Mouse (Mus musculus): Measurements from ENCODE around the gene Lrrc8b. TPM values are rescaled to one million over a fixed set of nuclear protein-coding genes. Genes with fewer than 3 reads are reported as not detected.

Gene Lrrc8b
- total RNA-seq, 2 experiments from 2014 or later = 4.1 to 4.9 TPM

GRCm38 (mm10) chr5:105484247-105484646 lies 68.7 kb downstream of the Lrrc8b start:
- DNase-seq = no peak

- DNase-seq = no peak
Measured at GRCm38 (mm10) chr5:105484891-105485290, 69.3 kb downstream of the Lrrc8b start.

- DNase-seq = no peak
Measured at GRCm38 (mm10) chr5:105490211-105490610, 74.6 kb downstream of the Lrrc8b start.

DNA sequence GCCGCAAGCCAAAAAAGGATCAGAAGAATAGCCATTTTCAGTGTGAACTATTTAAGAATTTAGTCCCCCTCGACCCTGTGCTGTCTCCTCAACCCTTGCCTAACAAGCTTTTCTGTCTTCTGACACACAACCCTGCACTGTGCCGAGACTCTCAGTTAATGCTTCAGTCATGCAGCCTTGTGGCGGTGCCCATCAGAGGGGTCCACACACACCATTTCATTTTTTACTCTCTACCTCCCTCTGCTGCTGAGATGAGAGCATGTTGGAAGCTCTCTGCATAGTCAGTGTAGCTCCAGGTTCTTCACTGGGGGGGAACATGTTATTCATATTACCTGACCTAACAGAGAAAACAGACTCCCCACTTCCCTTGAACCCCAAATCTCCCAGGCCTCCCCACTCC lies 75.8 kb downstream of the Lrrc8b start:
- DNase-seq = no peak

DNA sequence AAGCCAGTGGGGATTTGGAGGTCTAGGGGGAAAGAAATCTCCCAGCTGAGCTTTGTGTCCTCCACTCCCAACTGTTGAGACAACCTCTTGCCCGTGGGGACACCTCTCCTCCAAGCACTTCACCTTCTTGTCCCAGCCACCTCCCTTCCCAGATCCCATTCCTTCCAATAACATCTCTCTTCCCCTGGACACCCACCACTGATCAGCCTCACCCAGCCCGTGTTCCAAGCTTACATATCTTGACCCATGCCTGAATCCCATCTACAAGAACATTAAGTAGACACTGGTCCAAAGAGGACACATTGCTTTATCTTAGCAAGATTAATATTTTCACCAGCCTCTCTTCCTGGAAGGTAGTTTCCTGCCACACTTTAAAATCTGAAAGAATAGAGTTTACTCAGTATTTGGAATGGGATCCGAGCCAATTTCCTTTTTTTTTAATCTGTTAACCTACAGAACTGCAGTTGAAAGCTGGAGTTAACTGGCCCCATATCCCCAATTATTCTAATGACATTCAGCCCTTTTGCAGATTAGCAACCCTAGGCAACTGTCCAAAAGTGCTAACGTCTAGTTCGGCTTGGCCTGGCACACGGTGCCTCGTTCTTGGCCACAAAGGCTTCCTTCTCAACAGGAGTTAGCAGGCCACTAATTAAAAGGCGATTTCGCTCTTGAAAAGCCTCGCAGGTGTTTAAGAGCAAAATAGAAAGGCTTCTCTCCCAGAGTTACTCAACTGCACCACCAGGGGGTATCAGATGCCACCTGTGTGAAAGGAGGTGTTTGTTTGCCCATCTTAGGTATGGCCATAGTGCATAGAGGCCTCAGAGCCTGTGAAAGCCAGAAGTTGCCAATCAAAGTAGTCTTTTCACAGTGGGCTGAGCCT lies 77.0 kb downstream of the Lrrc8b start:
- DNase-seq = peak; percentile 25 to 39

DNA sequence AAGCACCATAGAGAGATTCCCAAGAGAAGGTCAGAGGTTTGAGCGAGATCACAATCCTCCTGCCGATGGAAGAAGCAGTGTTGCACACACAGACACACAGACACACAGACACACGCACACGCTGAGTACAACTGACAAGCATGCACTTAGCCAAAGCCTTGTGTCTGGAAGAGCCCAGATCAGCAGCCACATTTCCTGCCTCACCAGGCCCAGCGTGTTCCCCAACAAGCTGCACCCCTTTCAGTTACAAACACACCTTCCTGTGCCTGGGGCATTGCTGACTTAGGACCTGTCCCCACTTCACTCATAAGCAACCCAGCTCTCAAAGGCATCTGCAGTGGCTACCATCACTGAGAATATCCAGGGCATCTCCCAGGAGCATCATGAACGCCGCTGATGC lies 77.8 kb downstream of the Lrrc8b start:
- no peak for DNase-seq

DNA sequence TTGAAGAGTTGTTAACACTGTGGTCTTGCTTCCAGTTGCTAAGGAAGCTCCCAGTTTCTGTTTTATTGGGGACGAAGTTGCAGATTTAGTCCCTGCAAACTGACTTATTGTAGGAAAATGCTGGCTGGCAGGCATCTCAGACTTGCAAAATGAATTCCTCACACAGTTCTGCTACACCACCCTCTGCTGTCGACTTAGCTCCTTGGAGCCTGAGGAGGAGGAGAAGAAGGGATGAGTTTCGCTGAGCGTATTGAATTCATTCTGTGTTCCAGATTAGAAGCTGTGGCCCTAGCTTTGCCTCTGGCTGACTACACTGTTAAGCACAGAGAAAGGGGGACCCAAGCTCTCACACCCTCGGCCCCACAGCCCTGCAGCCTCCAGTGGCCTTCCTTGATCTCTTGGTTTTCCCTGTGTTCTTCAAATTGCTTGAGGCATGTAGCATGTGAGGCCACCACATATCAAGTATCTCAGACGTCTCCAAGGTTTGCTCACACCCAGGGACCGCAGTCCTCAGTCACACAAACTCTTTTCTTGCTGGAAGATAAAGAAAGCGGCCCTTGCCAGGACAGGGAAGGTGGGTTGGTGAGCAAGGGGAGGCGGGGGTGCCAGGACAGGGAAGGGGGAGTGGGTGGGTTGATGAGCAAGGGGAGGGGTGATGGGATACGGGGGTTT lies 78.8 kb downstream of the Lrrc8b start:
- no peak for DNase-seq

DNA sequence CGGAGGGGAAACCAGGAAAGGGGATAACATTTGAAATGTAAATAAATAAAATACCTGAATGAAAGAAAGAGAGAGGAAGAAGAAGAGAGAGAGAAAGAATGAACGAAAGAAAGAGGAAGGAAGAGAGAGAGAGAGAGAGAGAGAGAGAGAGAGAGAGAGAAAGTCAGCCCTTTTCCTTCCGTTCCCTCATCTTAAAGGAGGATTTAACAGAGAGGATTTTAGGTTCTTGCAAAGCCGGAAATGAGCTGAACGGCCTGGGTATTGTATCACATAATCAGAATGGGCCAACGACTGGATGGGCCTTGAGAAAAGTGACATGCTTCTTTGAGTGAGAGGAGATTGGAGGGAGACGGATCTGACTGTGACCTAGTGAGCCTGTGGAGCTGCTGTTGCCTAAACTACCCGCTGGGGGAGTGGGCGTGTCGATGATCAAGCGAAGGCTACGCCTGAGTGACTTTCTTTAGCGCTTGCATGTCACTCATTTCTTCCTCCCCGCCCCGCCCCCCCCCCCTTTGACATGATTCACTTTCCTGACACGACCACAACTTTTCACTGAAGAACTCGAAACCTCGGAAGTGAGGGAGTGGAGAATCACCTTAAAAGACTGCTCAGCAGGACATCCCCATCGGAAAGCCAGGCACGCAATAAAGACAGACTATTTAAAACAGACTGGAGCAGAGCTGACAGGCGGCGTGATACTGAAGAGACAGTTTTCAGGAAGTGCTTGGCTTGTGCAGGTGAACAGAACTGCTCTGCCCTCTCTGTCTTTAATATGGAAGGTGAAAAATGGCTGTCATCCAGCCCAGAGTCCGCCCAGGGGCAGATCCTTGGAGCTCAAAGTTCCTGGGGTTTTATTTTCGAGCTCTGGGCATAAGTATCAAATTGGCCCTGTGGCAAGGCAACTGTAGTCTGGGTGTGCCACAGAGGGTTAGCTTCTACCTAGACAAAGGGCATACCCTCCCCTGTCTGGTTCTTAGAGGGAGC lies 79.6 kb downstream of the Lrrc8b start:
- peak; percentile 86 to 90 for DNase-seq

GRCm38 (mm10) chr5:105496133-105496532 lies 80.6 kb downstream of the Lrrc8b start:
- no peak for DNase-seq

- DNase-seq = no peak
Measured at GRCm38 (mm10) chr5:105496586-105496985, 81.0 kb downstream of the Lrrc8b start.

DNA sequence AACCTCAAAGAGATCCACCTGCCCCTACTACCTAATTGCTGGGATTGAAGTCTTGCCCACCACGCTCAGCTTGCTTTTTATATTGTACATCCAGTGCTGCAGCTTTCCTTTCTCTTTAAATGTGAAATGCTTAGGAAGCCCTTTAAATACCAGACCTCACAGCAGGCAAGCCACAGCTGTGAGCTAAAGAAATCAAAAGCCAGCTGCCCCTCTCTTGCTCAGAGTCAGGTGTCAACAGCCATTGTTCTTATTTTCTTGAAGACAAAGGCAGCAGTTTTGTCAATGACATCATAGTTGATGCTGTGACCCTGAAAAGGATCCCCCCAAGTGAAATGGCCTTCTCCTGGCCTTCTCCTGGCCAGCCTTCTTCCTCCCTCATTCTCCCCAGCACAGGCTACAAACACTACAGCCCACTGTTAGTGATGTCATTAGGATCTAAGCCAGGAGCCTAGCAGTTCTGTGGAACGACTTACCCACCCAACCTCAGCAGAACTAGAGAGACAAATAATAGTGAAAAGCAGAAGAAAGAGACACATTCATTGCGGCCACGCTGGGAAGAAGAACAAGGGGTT lies 82.9 kb downstream of the Lrrc8b start:
- no peak for DNase-seq

DNA sequence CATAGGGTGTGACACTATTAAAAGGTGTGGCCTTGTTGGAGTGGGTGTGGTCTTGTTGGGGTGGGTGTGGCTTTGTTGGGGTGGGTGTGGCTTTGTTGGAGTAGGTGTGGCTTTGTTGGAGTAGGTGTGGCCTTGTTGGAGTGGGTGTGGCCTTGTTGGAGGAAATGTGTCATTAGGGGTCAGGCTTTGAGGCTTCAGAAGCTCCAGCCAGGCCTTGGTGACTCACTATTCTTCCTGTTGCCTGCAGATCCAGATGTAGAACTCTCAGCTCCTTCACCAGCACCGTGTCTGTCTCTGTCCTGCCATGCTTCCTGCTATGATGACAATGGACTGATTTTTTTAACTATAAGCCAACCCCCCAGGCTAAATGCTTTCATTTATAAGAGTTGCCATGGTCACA lies 83.8 kb downstream of the Lrrc8b start:
- no peak for DNase-seq

GRCm38 (mm10) chr5:105500132-105501121 lies 84.9 kb downstream of the Lrrc8b start:
- no peak for DNase-seq

- DNase-seq = no peak
Measured at GRCm38 (mm10) chr5:105501136-105501535, 85.6 kb downstream of the Lrrc8b start.

DNA sequence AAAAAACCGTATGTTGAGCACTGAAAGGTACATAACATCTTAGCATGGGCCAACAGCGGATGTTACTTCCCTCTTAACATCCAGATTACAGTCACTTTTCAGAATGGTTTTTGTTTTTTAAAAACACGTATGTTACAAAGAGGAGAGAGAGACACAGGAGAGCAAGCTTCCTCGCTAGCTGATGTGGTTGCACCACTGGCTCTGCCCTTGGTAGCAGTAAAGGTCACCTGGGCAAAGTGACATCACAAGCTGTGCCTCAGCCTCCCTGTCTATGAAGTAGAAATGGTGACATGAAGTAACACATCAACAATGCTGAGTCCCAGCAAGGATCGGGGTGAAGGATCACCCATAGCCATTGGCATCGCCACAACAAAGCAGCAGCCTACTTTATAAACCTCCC lies 93.2 kb downstream of the Lrrc8b start:
- DNase-seq = no peak

GRCm38 (mm10) chr5:105512297-105512696 lies 96.7 kb downstream of the Lrrc8b start:
- DNase-seq = no peak

GRCm38 (mm10) chr5:105515532-105515931 lies 100.0 kb downstream of the Lrrc8b start:
- no peak for DNase-seq

GRCm38 (mm10) chr5:105516290-105516689 lies 100.7 kb downstream of the Lrrc8b start:
- no peak for DNase-seq

GRCm38 (mm10) chr5:105517992-105518625 lies 102.5 kb downstream of the Lrrc8b start:
- peak in 1 of 2 experiments; percentile 43 for DNase-seq

DNA sequence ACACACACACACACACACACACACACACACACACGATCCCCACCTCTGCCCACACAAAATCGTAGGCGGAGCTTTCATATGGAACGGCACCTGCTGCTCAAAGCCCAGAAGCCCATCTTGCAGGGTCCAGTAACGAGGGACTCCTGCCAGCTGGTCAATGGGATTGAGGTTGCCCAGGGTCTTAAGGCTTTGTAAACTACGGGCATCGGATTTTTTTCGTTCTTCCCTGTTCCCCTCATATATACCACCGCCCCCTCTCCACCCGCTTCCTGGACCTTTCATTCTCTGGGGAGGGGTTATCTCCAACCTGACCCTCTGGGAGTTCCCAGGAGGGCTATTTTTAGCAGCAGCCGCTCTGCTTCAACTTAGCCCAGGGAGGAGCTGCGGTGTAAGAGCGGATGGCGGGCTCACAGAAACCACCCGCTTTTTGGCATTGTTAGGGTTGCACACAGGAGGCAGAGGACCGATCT lies 103.1 kb downstream of the Lrrc8b start:
- peak in 1 of 2 experiments; percentile 75 for DNase-seq

Data from heart, adult 18-20 months (tissue).